Mouse (Mus musculus) midbrain, embryonic 16.5 days (tissue): ENCODE data around the gene Txndc17. TPM values are rescaled to one million over a fixed set of nuclear protein-coding genes. Genes with fewer than 3 reads are reported as not detected.

Experiments
- ATAC-seq: fragments of 200-750 bp; cut with Nextera tagmentation; 2 replicates; pipeline ENCODE4 v1.8.0; 2017; ENCODE audit warnings: moderate TSS enrichment
- H3K27ac ChIP-seq: fragments of 300-500 bp; sonication (generic); 2 replicates; pipeline ENCODE4 v1.5.1; 2014; ENCODE audit warnings: mild to moderate bottlenecking, low read length, mixed read lengths
- H3K27me3 ChIP-seq: fragments of 300-500 bp; sonication (generic); 2 replicates; pipeline ENCODE4 v1.6.1; 2014; ENCODE audit warnings: low read depth, low read length, mixed read lengths; ENCODE audit not compliant: control insufficient read depth, insufficient read depth
- H3K36me3 ChIP-seq: fragments of 300-500 bp; sonication (generic); 2 replicates; pipeline ENCODE4 v1.6.1; 2014; ENCODE audit warnings: mild to moderate bottlenecking, low read length, moderate library complexity, mixed read lengths; ENCODE audit not compliant: control insufficient read depth, insufficient read depth
- H3K4me1 ChIP-seq: fragments of 300-500 bp; sonication (generic); 2 replicates; pipeline ENCODE4 v1.6.1; 2014; ENCODE audit warnings: mild to moderate bottlenecking, low read length, mixed read lengths; ENCODE audit not compliant: control insufficient read depth, insufficient read depth
- H3K4me2 ChIP-seq: fragments of 300-500 bp; sonication (generic); 2 replicates; pipeline ENCODE4 v1.6.1; 2014; ENCODE audit warnings: mild to moderate bottlenecking, low read length, mixed read lengths
- H3K4me3 ChIP-seq: fragments of 300-500 bp; sonication (generic); 2 replicates; pipeline ENCODE4 v1.5.1; 2014; ENCODE audit warnings: low read depth, mild to moderate bottlenecking, low read length, moderate library complexity, mixed read lengths
- H3K9ac ChIP-seq: fragments of 300-500 bp; sonication (generic); 2 replicates; pipeline ENCODE4 v1.6.1; 2014; ENCODE audit warnings: low read depth, low read length, mixed read lengths
- H3K9me3 ChIP-seq: fragments of 300-500 bp; sonication (generic); replicated peaks from 2 replicates; pipeline ENCODE4 v1.6.1; 2014; ENCODE audit warnings: mild to moderate bottlenecking, low read length, mixed read lengths; ENCODE audit not compliant: control insufficient read depth, poor library complexity, severe bottlenecking
- WGBS: fragments of 180-500 bp; shearing (Covaris S2); extraction: QIAGEN DNeasy Blood & Tissue Kit; methylation state at CpG from one replicate; pipeline ENCODE4 v1.1.7; 2014; 5-methylcytosine and 5-hydroxymethylcytosine counted together
- polyA plus RNA-seq: library from polyadenylated mRNA; unstranded; fragments of >200 nt; fragmentation: Nextera tagmentation; extraction: Ambion mirVana; gene quantifications from 2 replicates; pipeline ENCODE4 v1.2.1, GENCODE M21; 2015

Txndc17 gene
- polyA plus RNA-seq, 1 experiment from 2014 or later, result 145 TPM

- no peak for ATAC-seq
- Histone ChIP-seq H3K4me1 (no peaks in the 10 kb centered on the region), H3K4me2 (no peak overlapping the region), H3K9ac (no peak overlapping the region), H3K27me3 (no peaks in the 10 kb centered on the region), H3K36me3 (no peaks in the 10 kb centered on the region), H3K27ac (no peak overlapping the region), H3K9me3 (no peaks in the 10 kb centered on the region), H3K4me3 (no peak overlapping the region)
- whole genome bisulfite sequencing, result 86% methylated on average over 7 of the region's 7 CpGs
Measured at GRCm38 (mm10) chr11:72232068-72232467, 24.7 kb downstream of the Txndc17 start.

DNA sequence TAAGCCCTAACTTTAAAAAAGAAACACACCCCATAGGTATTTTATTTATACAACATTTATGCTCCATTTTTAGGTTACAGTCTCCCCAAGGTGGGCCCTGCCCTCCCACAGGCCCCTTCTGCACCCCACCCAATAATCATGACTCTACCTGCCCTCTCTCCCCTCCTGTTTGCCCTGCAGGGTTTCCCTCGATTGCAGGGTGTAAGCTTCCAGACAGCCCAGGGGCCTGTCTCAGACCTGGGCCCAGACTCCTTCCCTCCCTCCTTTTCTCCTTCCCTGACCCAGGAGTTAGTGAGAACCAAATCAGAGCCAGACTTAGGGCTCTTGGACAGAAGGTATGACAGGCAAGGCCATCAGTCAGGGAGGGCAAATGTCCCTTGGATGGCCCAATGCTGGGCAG is 25.6 kb downstream of the Txndc17 start:
- H3K27ac ChIP-seq, result no peak overlapping the region

DNA sequence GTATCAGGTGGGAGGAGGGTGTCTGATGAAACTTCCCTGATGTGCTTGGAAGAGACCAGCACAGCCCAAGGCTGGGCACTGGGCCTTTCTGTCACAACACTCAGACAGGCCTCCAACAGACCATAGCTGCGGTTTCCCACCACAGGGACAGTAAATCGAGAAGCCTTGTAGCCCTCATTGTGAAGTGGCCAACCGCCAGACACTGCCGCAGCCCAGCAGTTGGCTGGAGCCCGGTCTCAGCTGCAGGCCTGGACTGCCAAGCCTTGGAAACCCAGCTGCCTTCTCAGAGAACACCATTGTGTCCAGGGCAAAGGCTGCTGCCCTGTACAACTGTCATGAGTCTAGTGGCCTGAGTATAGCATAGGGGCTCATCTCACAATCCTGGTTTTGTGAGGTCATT is 26.7 kb downstream of the Txndc17 start:
- H3K4me1 ChIP-seq, result no peaks in the 10 kb centered on the region
- H3K27ac ChIP-seq, result no peak overlapping the region
- no peak overlapping the region for H3K4me2 ChIP-seq
- no peak overlapping the region for H3K9ac ChIP-seq
- no peaks in the 10 kb centered on the region for H3K27me3 ChIP-seq
- WGBS, result 71% methylated on average over 5 of the region's 5 CpGs
- no peak overlapping the region for H3K4me3 ChIP-seq
- no peak for ATAC-seq
- H3K36me3 ChIP-seq, result no peaks in the 10 kb centered on the region
- H3K9me3 ChIP-seq, result no peaks in the 10 kb centered on the region

More for the DNA sequence above, 25.6 kb downstream of the Txndc17 start:
- H3K27me3 ChIP-seq, result no peaks in the 10 kb centered on the region
- no peaks in the 10 kb centered on the region for H3K4me1 ChIP-seq
- no peaks in the 10 kb centered on the region for H3K9me3 ChIP-seq
- H3K9ac ChIP-seq, result no peak overlapping the region
- no peaks in the 10 kb centered on the region for H3K36me3 ChIP-seq
- H3K4me2 ChIP-seq, result no peak overlapping the region
- H3K4me3 ChIP-seq, result no peak overlapping the region
- WGBS, result 67% methylated on average over 1 of the region's 1 CpGs
- ATAC-seq, result no peak

GRCm38 (mm10) chr11:72240062-72240860 is 32.9 kb downstream of the Txndc17 start:
- Histone ChIP-seq H3K4me1 (no peaks in the 10 kb centered on the region), H3K27ac (no peak overlapping the region), H3K9me3 (no peaks in the 10 kb centered on the region), H3K9ac (no peak overlapping the region), H3K4me2 (no peak overlapping the region), H3K36me3 (no peaks in the 10 kb centered on the region), H3K4me3 (no peak overlapping the region), H3K27me3 (no peaks in the 10 kb centered on the region)
- ATAC-seq, result no peak
- 86% methylated on average over 4 of the region's 4 CpGs for WGBS

GRCm38 (mm10) chr11:72245196-72245753 is 37.9 kb downstream of the Txndc17 start:
- H3K9ac ChIP-seq, result no peak overlapping the region
- no peaks in the 10 kb centered on the region for H3K4me1 ChIP-seq
- no peak for ATAC-seq
- no peaks in the 10 kb centered on the region for H3K27me3 ChIP-seq
- H3K36me3 ChIP-seq, result no peaks in the 10 kb centered on the region
- H3K4me2 ChIP-seq, result no peak overlapping the region
- H3K27ac ChIP-seq, result no peak overlapping the region
- H3K9me3 ChIP-seq, result no peaks in the 10 kb centered on the region
- 85% methylated on average over 8 of the region's 8 CpGs for WGBS
- H3K4me3 ChIP-seq, result no peak overlapping the region

DNA sequence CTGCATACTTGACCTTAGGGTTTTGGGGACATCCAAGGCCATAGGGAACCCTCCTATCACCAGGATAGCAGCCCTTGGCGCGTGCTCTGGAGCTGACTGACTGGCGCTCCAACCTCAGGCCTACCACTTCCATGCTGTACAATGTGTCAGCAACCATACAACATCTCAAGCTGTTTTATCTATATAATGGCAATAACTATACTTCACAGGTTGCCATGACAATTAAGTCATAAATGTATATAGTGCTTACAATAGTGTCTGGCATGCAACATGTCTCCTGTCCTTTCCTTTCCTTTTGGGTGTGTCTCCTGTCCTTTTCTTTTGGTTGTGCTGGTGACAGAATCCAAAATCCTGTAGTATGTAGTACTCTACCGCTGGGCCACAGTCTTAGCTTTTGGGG is 48.3 kb downstream of the Txndc17 start:
- Histone ChIP-seq H3K27ac (no peak overlapping the region), H3K9ac (no peak overlapping the region), H3K27me3 (no peaks in the 10 kb centered on the region), H3K4me1 (no peaks in the 10 kb centered on the region), H3K36me3 (no peaks in the 10 kb centered on the region), H3K4me2 (no peak overlapping the region), H3K4me3 (no peak overlapping the region), H3K9me3 (no peaks in the 10 kb centered on the region)
- 95% methylated on average over 4 of the region's 4 CpGs for WGBS
- ATAC-seq, result no peak

DNA sequence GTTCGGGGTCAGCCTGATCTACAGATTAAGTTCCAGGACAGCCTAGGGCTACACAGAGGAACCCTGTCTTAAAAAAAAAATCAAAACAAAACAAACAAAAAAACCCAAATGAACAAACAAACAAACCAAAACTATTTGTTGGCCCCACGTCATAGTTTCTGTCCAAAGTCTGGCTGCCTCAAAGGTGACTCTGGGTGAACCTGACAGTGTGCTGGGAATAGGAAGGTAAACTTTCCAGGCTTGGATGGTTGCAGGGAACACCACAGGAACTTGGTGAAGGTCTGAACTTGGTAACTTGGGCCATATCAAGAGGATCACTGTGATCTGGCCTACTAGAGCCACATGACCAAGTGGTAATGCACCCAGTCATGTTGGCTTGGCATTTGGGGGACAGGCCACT is 49.1 kb downstream of the Txndc17 start:
- Histone ChIP-seq H3K4me1 (no peaks in the 10 kb centered on the region), H3K4me2 (no peak overlapping the region), H3K36me3 (no peaks in the 10 kb centered on the region), H3K4me3 (no peak overlapping the region), H3K9ac (no peak overlapping the region), H3K27ac (no peak overlapping the region), H3K9me3 (no peaks in the 10 kb centered on the region), H3K27me3 (no peaks in the 10 kb centered on the region)
- ATAC-seq, result no peak
- 89% methylated on average over 2 of the region's 2 CpGs for WGBS

Other genes with a start within 250 kb of the Txndc17 start
- 0.34 and 0.65 TPM in 2 replicates for gene Aipl1, start 170.0 kb upstream of the Txndc17 start, polyA plus RNA-seq
- 19.4 and 24.5 TPM in 2 replicates for gene Pimreg, start 165.5 kb upstream of the Txndc17 start, polyA plus RNA-seq
- 5.4 and 6.1 TPM in 2 replicates for gene Pitpnm3, start 71.8 kb upstream of the Txndc17 start, polyA plus RNA-seq
- 1.7 and 1.9 TPM in 2 replicates for gene Gm43951, start 707 bp upstream of the Txndc17 start, polyA plus RNA-seq
- 18.4 and 26.0 TPM in 2 replicates for gene 4933427D14Rik, start 88 bp upstream of the Txndc17 start, polyA plus RNA-seq
- gene Med31, start 8.0 kb downstream of the Txndc17 start, polyA plus RNA-seq, result 53.2 and 55.9 TPM in 2 replicates
- gene Slc13a5, start 59.7 kb downstream of the Txndc17 start, polyA plus RNA-seq, result 2.5 and 2.6 TPM in 2 replicates
- 1.0 and 2.2 TPM in 2 replicates for gene Xaf1, start 94.1 kb downstream of the Txndc17 start, polyA plus RNA-seq
- gene Fbxo39, start 106.9 kb downstream of the Txndc17 start, polyA plus RNA-seq, result not detected in 2 replicates
- gene Tekt1, start 154.9 kb downstream of the Txndc17 start, polyA plus RNA-seq, result 11.1 and 13.5 TPM in 2 replicates
- 10.3 and 12.2 TPM in 2 replicates for gene Smtnl2, start 204.2 kb downstream of the Txndc17 start, polyA plus RNA-seq
- not detected in 2 replicates for gene Ggt6, start 228.0 kb downstream of the Txndc17 start, polyA plus RNA-seq
- 61.1 and 67.6 TPM in 2 replicates for gene Mybbp1a, start 233.8 kb downstream of the Txndc17 start, polyA plus RNA-seq